Mouse (Mus musculus): ENCODE results near the gene Dhrs3. TPM values are rescaled to one million over a fixed set of nuclear protein-coding genes. Genes with fewer than 3 reads are reported as not detected.

The Dhrs3 gene
- total RNA-seq (2014; rRNA removed) = 24.3 and 31.0 TPM in 2 replicates
- polyA plus RNA-seq (2015; fragmentation: Nextera tagmentation; extraction: Ambion mirVana) = 29.8 and 39.2 TPM in 2 replicates

DNA sequence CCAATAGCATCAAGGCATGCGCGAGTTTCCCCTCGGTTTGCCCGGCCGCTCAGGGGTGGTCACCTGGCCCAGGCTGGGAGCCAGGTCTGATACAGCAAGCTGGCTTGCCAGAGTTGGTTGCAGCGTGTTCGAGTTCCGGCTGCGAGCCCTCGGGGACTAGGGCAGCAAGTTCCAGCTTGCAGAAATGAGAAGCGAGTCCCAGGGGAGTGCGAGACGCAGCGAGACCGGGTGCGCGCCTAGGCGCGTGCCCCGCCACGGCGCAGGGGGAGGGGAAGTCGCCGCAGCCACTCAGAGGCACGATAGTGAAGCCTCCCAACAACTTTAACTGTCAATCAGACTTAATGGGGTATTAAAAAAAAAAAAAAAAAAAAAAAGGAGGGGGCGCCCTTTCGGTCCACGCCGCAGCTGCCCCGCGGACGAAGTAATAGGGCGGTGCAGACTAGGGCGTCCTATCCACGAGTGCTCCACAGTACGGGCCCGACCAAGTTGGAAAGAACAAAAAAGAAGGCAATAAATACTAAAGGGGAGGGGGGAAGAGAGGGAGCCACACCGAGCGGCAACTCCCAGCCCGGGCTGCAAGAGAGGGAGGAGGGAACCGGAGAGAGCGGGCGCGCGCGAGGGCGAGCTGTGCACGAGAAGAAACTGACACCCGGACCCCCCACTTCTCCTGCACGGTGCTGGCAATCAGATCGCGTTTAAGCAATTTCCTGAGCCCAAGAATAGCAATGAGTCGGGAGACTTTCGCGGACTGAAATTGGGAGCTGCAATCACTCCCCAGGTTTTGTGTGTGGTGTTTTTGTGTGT, at the start of gene Dhrs3:
Gene Dhrs3 (plus strand): TSS at position 695 of the 804 bp plus-strand sequence.
- H3K4me2 ChIP-seq (ENCODE audit: low read depth, low read length, poor library complexity, severe bottlenecking) = peak within 1 kb of the TSS; percentile 93
- H3K27ac ChIP-seq (ENCODE audit: low read depth, low read length) = peak within 1 kb of the TSS; percentile 33; the same call in 1 of the 2 replicates
- H3K4me3 ChIP-seq (ENCODE audit: low read depth, low read length) = peak within 1 kb of the TSS; percentile 48
- H3K9me3 ChIP-seq (ENCODE audit: low read length) = no peaks in the 10 kb centered on the region
- peak within 1 kb of the TSS; percentile 56 for H3K9ac ChIP-seq (replicated peaks; ENCODE audit: low read length, poor library complexity, severe bottlenecking)
- under 1% methylated on average over 55 of the region's 55 CpGs for WGBS
- ATAC-seq (ENCODE audit: low FRiP score) (peak; percentile 72), DNase-seq (ENCODE audit: low spot score) (peak; percentile 80)
- H3K27me3 ChIP-seq (ENCODE audit: insufficient read depth, low read length) = peaks cover 21% of the 10 kb centered on the region
- H3K4me1 ChIP-seq (ENCODE audit: insufficient read depth, low read length) = no peaks in the 10 kb centered on the region
- no peaks in the 10 kb centered on the region for H3K36me3 ChIP-seq (ENCODE audit: insufficient read depth, low read length)
- no peak for TF ChIP-seq CTCF (IDR thresholded peaks at IDR 0.05)

- DNase-seq (ENCODE audit: low spot score) = no peak
- no peaks in the 10 kb centered on the region for H3K4me1 ChIP-seq (ENCODE audit: insufficient read depth, low read length)
- no peak overlapping the region for H3K9ac ChIP-seq (replicated peaks; ENCODE audit: low read length, poor library complexity, severe bottlenecking)
- H3K9me3 ChIP-seq (ENCODE audit: low read length) = no peaks in the 10 kb centered on the region
- ATAC-seq (ENCODE audit: low FRiP score) = no peak
- no peak overlapping the region for H3K27ac ChIP-seq (ENCODE audit: low read depth, low read length)
- no peaks in the 10 kb centered on the region for H3K27me3 ChIP-seq (ENCODE audit: insufficient read depth, low read length)
- H3K4me2 ChIP-seq (ENCODE audit: low read depth, low read length, poor library complexity, severe bottlenecking) = no peak overlapping the region
- WGBS = 91% methylated on average over 3 of the region's 3 CpGs
- TF ChIP-seq CTCF (IDR thresholded peaks at IDR 0.05) = no peak
- H3K4me3 ChIP-seq (ENCODE audit: low read depth, low read length) = no peak overlapping the region
- H3K36me3 ChIP-seq (ENCODE audit: insufficient read depth, low read length) = no peaks in the 10 kb centered on the region
These were observed 30.7 kb upstream of the Dhrs3 start for GRCm38 (mm10) chr4:144861756-144862505.

DNA sequence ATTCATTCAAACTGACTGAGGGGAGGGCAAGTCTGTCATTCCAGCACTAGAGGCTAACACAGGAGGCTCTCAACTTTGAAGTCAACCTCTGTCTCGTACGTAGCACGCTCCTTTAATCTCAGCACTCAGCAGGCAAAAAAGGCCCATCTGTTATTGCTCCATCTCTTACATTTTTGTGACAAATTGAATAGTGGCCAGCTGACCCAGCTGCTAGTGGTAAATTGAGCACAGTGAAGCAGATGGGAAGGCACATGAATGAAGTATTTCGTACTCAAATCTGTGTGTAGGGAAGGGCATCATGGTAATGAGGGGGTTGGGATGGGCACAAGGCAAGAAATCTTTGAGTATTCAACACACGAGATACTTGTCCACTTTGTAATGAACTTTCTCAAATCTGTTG, 24.7 kb upstream of the Dhrs3 start:
- no peak overlapping the region for H3K9ac ChIP-seq (replicated peaks; ENCODE audit: low read length, poor library complexity, severe bottlenecking)

DNA sequence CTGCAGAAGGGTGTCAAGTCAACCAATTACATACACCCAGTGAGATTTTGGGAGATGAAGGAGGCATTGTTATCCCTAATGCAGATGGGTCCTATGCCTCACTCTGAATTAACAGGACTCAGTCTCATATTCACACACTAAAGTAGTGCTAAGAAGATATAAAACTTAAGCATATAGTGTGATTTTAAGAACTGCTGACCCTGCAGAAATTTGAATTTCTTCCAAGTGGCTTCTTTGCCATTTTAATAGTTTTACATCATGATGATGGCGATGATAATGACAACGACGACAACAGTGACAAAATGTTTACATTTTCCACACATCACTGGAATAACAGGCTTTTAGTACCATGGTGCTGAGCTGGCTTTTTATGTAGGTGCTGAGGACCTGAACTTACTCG, 24.0 kb upstream of the Dhrs3 start:
- Histone ChIP-seq H3K4me3 (ENCODE audit: low read depth, low read length) (no peak overlapping the region), H3K9ac (replicated peaks; ENCODE audit: low read length, poor library complexity, severe bottlenecking) (no peak overlapping the region), H3K9me3 (ENCODE audit: low read length) (no peaks in the 10 kb centered on the region), H3K4me1 (ENCODE audit: insufficient read depth, low read length) (no peaks in the 10 kb centered on the region), H3K4me2 (ENCODE audit: low read depth, low read length, poor library complexity, severe bottlenecking) (no peak overlapping the region), H3K27me3 (ENCODE audit: insufficient read depth, low read length) (no peaks in the 10 kb centered on the region), H3K36me3 (ENCODE audit: insufficient read depth, low read length) (no peaks in the 10 kb centered on the region), H3K27ac (ENCODE audit: low read depth, low read length) (no peak overlapping the region)
- DNase-seq (ENCODE audit: low spot score) = no peak
- no peak for ATAC-seq (ENCODE audit: low FRiP score)
- no peak for TF ChIP-seq CTCF (IDR thresholded peaks at IDR 0.05)
- 89% methylated on average over 4 of the region's 4 CpGs for WGBS

More for the DNA sequence above, 24.7 kb upstream of the Dhrs3 start:
- Histone ChIP-seq H3K4me2 (ENCODE audit: low read depth, low read length, poor library complexity, severe bottlenecking) (no peak overlapping the region), H3K36me3 (ENCODE audit: insufficient read depth, low read length) (no peaks in the 10 kb centered on the region), H3K27ac (ENCODE audit: low read depth, low read length) (no peak overlapping the region), H3K9me3 (ENCODE audit: low read length) (no peaks in the 10 kb centered on the region), H3K4me3 (ENCODE audit: low read depth, low read length) (no peak overlapping the region), H3K4me1 (ENCODE audit: insufficient read depth, low read length) (no peaks in the 10 kb centered on the region), H3K27me3 (ENCODE audit: insufficient read depth, low read length) (no peaks in the 10 kb centered on the region)
- ATAC-seq (ENCODE audit: low FRiP score) = no peak; the same call in 1 of the 2 replicates
- 80% methylated on average over 5 of the region's 5 CpGs for WGBS
- DNase-seq (ENCODE audit: low spot score) = peak; percentile 54
- TF ChIP-seq CTCF (IDR thresholded peaks at IDR 0.05) = no peak

DNA sequence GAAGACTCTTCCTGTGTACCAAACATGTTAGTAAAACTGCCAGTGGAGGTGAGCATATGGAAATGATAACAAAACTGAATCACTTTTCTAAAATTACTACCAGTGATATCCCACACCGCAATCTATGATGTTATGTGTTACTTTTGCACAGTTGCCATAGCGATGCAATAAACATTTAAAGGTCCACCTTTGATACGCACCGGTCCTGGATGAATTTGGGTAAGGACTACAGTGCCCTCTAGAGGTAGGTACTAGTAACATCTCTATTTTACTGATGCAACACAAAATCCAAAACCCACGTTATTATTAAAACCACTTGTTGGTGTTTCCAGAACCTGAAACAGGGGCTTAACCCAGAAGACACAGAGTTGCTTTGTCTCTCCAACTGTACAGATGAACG, 19.7 kb upstream of the Dhrs3 start:
- 37% methylated on average over 6 of the region's 6 CpGs for WGBS
- no peak overlapping the region for H3K27ac ChIP-seq (ENCODE audit: low read depth, low read length)
- H3K4me3 ChIP-seq (ENCODE audit: low read depth, low read length) = no peak overlapping the region
- ATAC-seq (ENCODE audit: low FRiP score) (no peak), DNase-seq (ENCODE audit: low spot score) (no peak)
- no peak overlapping the region for H3K9ac ChIP-seq (replicated peaks; ENCODE audit: low read length, poor library complexity, severe bottlenecking)
- H3K9me3 ChIP-seq (ENCODE audit: low read length) = no peaks in the 10 kb centered on the region
- no peaks in the 10 kb centered on the region for H3K36me3 ChIP-seq (ENCODE audit: insufficient read depth, low read length)
- TF ChIP-seq CTCF (IDR thresholded peaks at IDR 0.05) = peak; percentile 51
- H3K4me2 ChIP-seq (ENCODE audit: low read depth, low read length, poor library complexity, severe bottlenecking) = no peak overlapping the region
- H3K4me1 ChIP-seq (ENCODE audit: insufficient read depth, low read length) = no peaks in the 10 kb centered on the region
- H3K27me3 ChIP-seq (ENCODE audit: insufficient read depth, low read length) = no peaks in the 10 kb centered on the region
